Mouse (Mus musculus) embryonic facial prominence, embryonic 10.5 days (tissue): ENCODE measurements at regions not wholly inside any gene's neighbourhood (a gene's known extent, or its start where the extent isn't known, plus 50 kb on each side); places are given as distances from the start of the nearest gene placed in this dataset.

Source experiments
- DNase-seq: peaks from one replicate; pipeline ENCODE4 v3.0.0-alpha.2; 2017; ENCODE audit warnings: low spot score
- H3K27ac ChIP-seq: fragments of 300-500 bp; sonication (generic); replicated peaks from 2 replicates; pipeline ENCODE4 v1.5.1; 2016; ENCODE audit warnings: mild to moderate bottlenecking
- H3K27me3 ChIP-seq: fragments of 300-500 bp; sonication (generic); replicated peaks from 2 replicates; pipeline ENCODE4 v1.6.1; 2016; ENCODE audit warnings: low read depth, mild to moderate bottlenecking; ENCODE audit not compliant: poor library complexity, severe bottlenecking
- H3K36me3 ChIP-seq: fragments of 300-500 bp; sonication (generic); replicated peaks from 2 replicates; pipeline ENCODE4 v1.6.1; 2016; ENCODE audit warnings: mild to moderate bottlenecking, moderate library complexity
- H3K4me1 ChIP-seq: fragments of 300-500 bp; sonication (generic); 2 replicates; pipeline ENCODE4 v1.6.1; 2016
- H3K4me3 ChIP-seq: fragments of 300-500 bp; sonication (generic); 2 replicates; pipeline ENCODE4 v1.5.1; 2016; ENCODE audit warnings: mild to moderate bottlenecking, moderate library complexity
- H3K9me3 ChIP-seq: fragments of 300-500 bp; sonication (generic); 2 replicates; pipeline ENCODE4 v1.6.1; 2016; ENCODE audit warnings: mild to moderate bottlenecking
- WGBS: fragments of 180-500 bp; shearing (Covaris S2); methylation state at CpG from one replicate; pipeline ENCODE4 v1.1.7; 2016; 5-methylcytosine and 5-hydroxymethylcytosine counted together

GRCm38 (mm10) chr16:51577915-51578593 lies 453.0 kb upstream of the Cblb start:
- Histone ChIP-seq H3K9me3 (no peaks in the 10 kb centered on the region), H3K36me3 (no peaks in the 10 kb centered on the region), H3K27me3 (no peaks in the 10 kb centered on the region), H3K27ac (no peak overlapping the region), H3K4me3 (no peak overlapping the region), H3K4me1 (no peaks in the 10 kb centered on the region)
- 54% methylated on average over 2 of the region's 2 CpGs for WGBS
- no peak for DNase-seq

GRCm38 (mm10) chr16:51580525-51580924 lies 450.5 kb upstream of the Cblb start:
- Histone ChIP-seq H3K4me1 (no peaks in the 10 kb centered on the region), H3K27me3 (no peaks in the 10 kb centered on the region)
- WGBS, result 76% methylated on average over 1 of the region's 1 CpGs

GRCm38 (mm10) chr16:51589924-51590397 lies 441.1 kb upstream of the Cblb start:
- H3K27me3 ChIP-seq, result no peaks in the 10 kb centered on the region
- 23% methylated on average over 2 of the region's 2 CpGs for WGBS
- no peak overlapping the region for H3K4me3 ChIP-seq
- H3K9me3 ChIP-seq, result no peaks in the 10 kb centered on the region
- no peak for DNase-seq
- H3K4me1 ChIP-seq, result no peaks in the 10 kb centered on the region
- no peak overlapping the region for H3K27ac ChIP-seq
- no peaks in the 10 kb centered on the region for H3K36me3 ChIP-seq

More at GRCm38 (mm10) chr16:51580525-51580924, 450.5 kb upstream of the Cblb start:
- Histone ChIP-seq H3K27ac (no peak overlapping the region), H3K36me3 (no peaks in the 10 kb centered on the region), H3K4me3 (no peak overlapping the region), H3K9me3 (no peaks in the 10 kb centered on the region)
- DNase-seq, result no peak

GRCm38 (mm10) chr16:51617579-51617978 lies 413.4 kb upstream of the Cblb start:
- Histone ChIP-seq H3K27me3 (no peaks in the 10 kb centered on the region), H3K27ac (no peak overlapping the region), H3K4me3 (no peak overlapping the region), H3K4me1 (no peaks in the 10 kb centered on the region), H3K36me3 (no peaks in the 10 kb centered on the region), H3K9me3 (no peaks in the 10 kb centered on the region)
- DNase-seq, result no peak

GRCm38 (mm10) chr16:51646646-51647045 lies 384.4 kb upstream of the Cblb start:
- Histone ChIP-seq H3K27ac (no peak overlapping the region), H3K27me3 (no peaks in the 10 kb centered on the region), H3K9me3 (no peaks in the 10 kb centered on the region), H3K4me1 (no peaks in the 10 kb centered on the region), H3K4me3 (no peak overlapping the region), H3K36me3 (no peaks in the 10 kb centered on the region)
- no peak for DNase-seq
- 83% methylated on average over 1 of the region's 1 CpGs for WGBS

- Histone ChIP-seq H3K27me3 (no peaks in the 10 kb centered on the region), H3K27ac (no peak overlapping the region), H3K9me3 (no peaks in the 10 kb centered on the region), H3K4me1 (no peaks in the 10 kb centered on the region), H3K36me3 (no peaks in the 10 kb centered on the region), H3K4me3 (no peak overlapping the region)
- 78% methylated on average over 5 of the region's 5 CpGs for whole genome bisulfite sequencing
- no peak for DNase-seq
Measured at GRCm38 (mm10) chr16:51650100-51650499, 380.9 kb upstream of the Cblb start.

GRCm38 (mm10) chr16:51650683-51651082 lies 380.3 kb upstream of the Cblb start:
- Histone ChIP-seq H3K9me3 (no peaks in the 10 kb centered on the region), H3K36me3 (no peaks in the 10 kb centered on the region), H3K27ac (no peak overlapping the region), H3K4me3 (no peak overlapping the region), H3K27me3 (no peaks in the 10 kb centered on the region), H3K4me1 (no peaks in the 10 kb centered on the region)
- no peak for DNase-seq
- WGBS, result 92% methylated on average over 5 of the region's 5 CpGs

GRCm38 (mm10) chr16:51661693-51662092 lies 369.3 kb upstream of the Cblb start:
- no peaks in the 10 kb centered on the region for H3K4me1 ChIP-seq
- H3K27me3 ChIP-seq, result no peaks in the 10 kb centered on the region
- no peak overlapping the region for H3K4me3 ChIP-seq
- no peaks in the 10 kb centered on the region for H3K9me3 ChIP-seq
- no peak for DNase-seq
- 85% methylated on average over 1 of the region's 1 CpGs for WGBS
- H3K27ac ChIP-seq, result no peak overlapping the region
- H3K36me3 ChIP-seq, result no peaks in the 10 kb centered on the region

- 69% methylated on average over 2 of the region's 2 CpGs for WGBS
Measured at GRCm38 (mm10) chr16:51664325-51664724, 366.7 kb upstream of the Cblb start.

GRCm38 (mm10) chr16:51675101-51675500 lies 355.9 kb upstream of the Cblb start:
- Histone ChIP-seq H3K4me3 (no peak overlapping the region), H3K36me3 (no peaks in the 10 kb centered on the region), H3K27me3 (no peaks in the 10 kb centered on the region), H3K9me3 (no peaks in the 10 kb centered on the region), H3K4me1 (peaks cover 5% of the 10 kb centered on the region), H3K27ac (no peak overlapping the region)
- WGBS, result 85% methylated on average over 3 of the region's 3 CpGs
- DNase-seq, result no peak

More at GRCm38 (mm10) chr16:51664325-51664724, 366.7 kb upstream of the Cblb start:
- no peak overlapping the region for H3K4me3 ChIP-seq
- no peaks in the 10 kb centered on the region for H3K27me3 ChIP-seq
- H3K36me3 ChIP-seq, result no peaks in the 10 kb centered on the region
- H3K9me3 ChIP-seq, result no peaks in the 10 kb centered on the region
- H3K27ac ChIP-seq, result no peak overlapping the region
- DNase-seq, result no peak
- H3K4me1 ChIP-seq, result no peaks in the 10 kb centered on the region

GRCm38 (mm10) chr16:51675988-51676387 lies 355.0 kb upstream of the Cblb start:
- H3K36me3 ChIP-seq, result no peaks in the 10 kb centered on the region
- H3K4me3 ChIP-seq, result no peak overlapping the region
- H3K27me3 ChIP-seq, result no peaks in the 10 kb centered on the region
- peaks cover 5% of the 10 kb centered on the region for H3K4me1 ChIP-seq
- H3K9me3 ChIP-seq, result no peaks in the 10 kb centered on the region
- 24% methylated on average over 4 of the region's 4 CpGs for WGBS
- peak; percentile 19 for DNase-seq
- H3K27ac ChIP-seq, result no peak overlapping the region; the same call in 1 of the 2 replicates

- no peak overlapping the region for H3K27ac ChIP-seq
- no peak for DNase-seq
- H3K4me1 ChIP-seq, result no peaks in the 10 kb centered on the region
- no peaks in the 10 kb centered on the region for H3K36me3 ChIP-seq
- 90% methylated on average over 3 of the region's 3 CpGs for WGBS
- no peaks in the 10 kb centered on the region for H3K9me3 ChIP-seq
- no peaks in the 10 kb centered on the region for H3K27me3 ChIP-seq
- no peak overlapping the region for H3K4me3 ChIP-seq
Measured at GRCm38 (mm10) chr16:51690861-51691260, 340.2 kb upstream of the Cblb start.

GRCm38 (mm10) chr16:51705026-51705425 lies 326.0 kb upstream of the Cblb start:
- 86% methylated on average over 2 of the region's 2 CpGs for WGBS
- Histone ChIP-seq H3K27ac (no peak overlapping the region), H3K36me3 (no peaks in the 10 kb centered on the region), H3K9me3 (no peaks in the 10 kb centered on the region), H3K4me3 (no peak overlapping the region), H3K27me3 (no peaks in the 10 kb centered on the region), H3K4me1 (no peaks in the 10 kb centered on the region)
- DNase-seq, result no peak
